Mouse (Mus musculus) central nervous system, embryonic 14 days (tissue): ENCODE data around the gene Timd4. TPM values are rescaled to one million over a fixed set of nuclear protein-coding genes. Genes with fewer than 3 reads are reported as not detected.

Experiments used
- polyA plus RNA-seq: library from polyadenylated mRNA; depleted of rRNA; stranded (reverse); fragments of >200 nt; gene quantifications from 2 replicates; pipeline ENCODE4 v1.2.3, GENCODE M21; 2012; rRNA removed

The Timd4 gene
- polyA plus RNA-seq, result 0.06 and 0.15 TPM in 2 replicates

GRCm38 (mm10) chr11:46810511-46810910 is at the start of gene Timd4:
Timd4 (plus strand) TSS chr11:46810800.

Other genes with a start within 250 kb of the Timd4 start
- not detected in 2 replicates for gene BC053393, start 239.3 kb upstream of the Timd4 start, polyA plus RNA-seq
- not detected in 2 replicates for gene Dppa1, start 181.5 kb upstream of the Timd4 start, polyA plus RNA-seq
- gene Timd2, start 103.7 kb upstream of the Timd4 start, polyA plus RNA-seq, result 0.02 TPM in 1 of 2 replicates, not detected in the other
- 0.10 TPM in 1 of 2 replicates, not detected in the other for gene Havcr1, start 75.7 kb upstream of the Timd4 start, polyA plus RNA-seq